Mouse (Mus musculus) kidney, embryonic 16.5 days (tissue): ENCODE data around the gene Heatr5b. TPM values are rescaled to one million over a fixed set of nuclear protein-coding genes. Genes with fewer than 3 reads are reported as not detected.
A peak's percentile ranks its signal among the peaks of the same experiment; 100 is the strongest.

Source experiments
- ATAC-seq: fragments of 200-750 bp; cut with Nextera tagmentation; 2 replicates; pipeline ENCODE4 v1.8.0; 2017; ENCODE audit warnings: moderate TSS enrichment; ENCODE audit not compliant: low FRiP score, low TSS enrichment
- H3K27ac ChIP-seq: fragments of 300-500 bp; sonication (generic); 2 replicates; pipeline ENCODE4 v1.5.1; 2014; ENCODE audit warnings: low read length
- H3K27me3 ChIP-seq: fragments of 300-500 bp; sonication (generic); 2 replicates; pipeline ENCODE4 v1.6.1; 2014; ENCODE audit warnings: low read length, control low read depth, mixed read lengths; ENCODE audit not compliant: insufficient read depth
- H3K36me3 ChIP-seq: fragments of 300-500 bp; sonication (generic); 2 replicates; pipeline ENCODE4 v1.6.1; 2014; ENCODE audit warnings: low read length, control low read depth, mixed read lengths; ENCODE audit not compliant: insufficient read depth
- H3K4me1 ChIP-seq: fragments of 300-500 bp; sonication (generic); 2 replicates; pipeline ENCODE4 v1.6.1; 2014; ENCODE audit warnings: low read length, control low read depth, mixed read lengths; ENCODE audit not compliant: insufficient read depth
- H3K4me2 ChIP-seq: fragments of 300-500 bp; sonication (generic); replicated peaks from 2 replicates; pipeline ENCODE4 v1.6.1; 2014; ENCODE audit warnings: low read depth, low read length
- H3K4me3 ChIP-seq: fragments of 300-500 bp; sonication (generic); 2 replicates; pipeline ENCODE4 v1.5.1; 2014; ENCODE audit warnings: mild to moderate bottlenecking, low read length
- H3K9ac ChIP-seq: fragments of 300-500 bp; sonication (generic); replicated peaks from 2 replicates; pipeline ENCODE4 v1.6.1; 2014; ENCODE audit warnings: low read length
- H3K9me3 ChIP-seq: fragments of 300-500 bp; sonication (generic); 2 replicates; pipeline ENCODE4 v1.6.1; 2016; ENCODE audit warnings: low read length, control low read depth
- WGBS: fragments of 180-500 bp; shearing (Covaris S2); extraction: QIAGEN DNeasy Blood & Tissue Kit; methylation state at CpG from one replicate; pipeline ENCODE4 v1.1.7; 2014; 5-methylcytosine and 5-hydroxymethylcytosine counted together
- polyA plus RNA-seq: library from polyadenylated mRNA; unstranded; fragments of >200 nt; fragmentation: Nextera tagmentation; extraction: Ambion mirVana; gene quantifications from 2 replicates; pipeline ENCODE4 v1.2.1, GENCODE M21; 2015

Heatr5b gene
- polyA plus RNA-seq, 1 experiment from 2014 or later = 13.0 TPM

GRCm38 (mm10) chr17:78737771-78738170 lies 97.4 kb downstream of the Heatr5b start:
- no peak for ATAC-seq
- H3K4me2 ChIP-seq = no peak overlapping the region
- no peak overlapping the region for H3K9ac ChIP-seq
- 42% methylated on average over 2 of the region's 2 CpGs for whole genome bisulfite sequencing
- no peaks in the 10 kb centered on the region for H3K27me3 ChIP-seq
- H3K4me3 ChIP-seq = no peak overlapping the region
- H3K27ac ChIP-seq = no peak overlapping the region
- peaks cover 16% of the 10 kb centered on the region for H3K4me1 ChIP-seq
- H3K9me3 ChIP-seq = no peaks in the 10 kb centered on the region
- no peaks in the 10 kb centered on the region for H3K36me3 ChIP-seq

- peak within 1 kb of the TSS; percentile 92 for H3K9ac ChIP-seq
- no peaks in the 10 kb centered on the region for H3K9me3 ChIP-seq
- 26% methylated on average over 4 of the region's 4 CpGs for WGBS
- peak within 1 kb of the TSS; percentile 96 for H3K27ac ChIP-seq
- H3K27me3 ChIP-seq = no peaks in the 10 kb centered on the region
- no peak for ATAC-seq
- H3K4me1 ChIP-seq = peaks cover 17% of the 10 kb centered on the region
- H3K36me3 ChIP-seq = no peaks in the 10 kb centered on the region
- peak within 1 kb of the TSS; percentile 86 for H3K4me2 ChIP-seq
- peak within 1 kb of the TSS; percentile 97 for H3K4me3 ChIP-seq
Observed at GRCm38 (mm10) chr17:78737096-78737495, 98.1 kb downstream of the Heatr5b start, which contains the start of gene Strn. Gene Strn (minus strand): TSS chr17:78737196.

- peak overlapping the region; percentile 97 for H3K4me3 ChIP-seq
- peaks cover 18% of the 10 kb centered on the region for H3K4me1 ChIP-seq
- H3K36me3 ChIP-seq = no peaks in the 10 kb centered on the region
- H3K9ac ChIP-seq = peak overlapping the region; percentile 92
- peak overlapping the region; percentile 86 for H3K4me2 ChIP-seq
- peak; percentile 99 for ATAC-seq
- no peaks in the 10 kb centered on the region for H3K9me3 ChIP-seq
- H3K27ac ChIP-seq = peak overlapping the region; percentile 96
- WGBS = under 1% methylated on average over 50 of the region's 60 CpGs
- no peaks in the 10 kb centered on the region for H3K27me3 ChIP-seq
Observed at GRCm38 (mm10) chr17:78736473-78736988, 98.6 kb downstream of the Heatr5b start.

GRCm38 (mm10) chr17:78735731-78736472 lies 99.3 kb downstream of the Heatr5b start:
- ATAC-seq = peak; percentile 88

GRCm38 (mm10) chr17:78734806-78735205 lies 100.4 kb downstream of the Heatr5b start:
- H3K27me3 ChIP-seq = no peaks in the 10 kb centered on the region
- 81% methylated on average over 10 of the region's 10 CpGs for WGBS

More at GRCm38 (mm10) chr17:78735731-78736472, 99.3 kb downstream of the Heatr5b start:
- Histone ChIP-seq H3K9me3 (no peaks in the 10 kb centered on the region), H3K27ac (peak overlapping the region; percentile 96), H3K4me3 (peak overlapping the region; percentile 97), H3K4me2 (peak overlapping the region; percentile 86), H3K27me3 (no peaks in the 10 kb centered on the region), H3K4me1 (peaks cover 18% of the 10 kb centered on the region), H3K36me3 (no peaks in the 10 kb centered on the region), H3K9ac (peak overlapping the region; percentile 92)
- under 1% methylated on average over 35 of the region's 39 CpGs for WGBS

GRCm38 (mm10) chr17:78732056-78732455 lies 103.1 kb downstream of the Heatr5b start:
- WGBS = 93% methylated on average over 1 of the region's 1 CpGs
- ATAC-seq = no peak
- Histone ChIP-seq H3K9me3 (no peaks in the 10 kb centered on the region), H3K27ac (no peak overlapping the region), H3K36me3 (no peaks in the 10 kb centered on the region), H3K27me3 (no peaks in the 10 kb centered on the region), H3K4me3 (no peak overlapping the region), H3K4me1 (peaks cover 16% of the 10 kb centered on the region), H3K9ac (no peak overlapping the region), H3K4me2 (no peak overlapping the region)

More at GRCm38 (mm10) chr17:78734806-78735205, 100.4 kb downstream of the Heatr5b start:
- peak overlapping the region; percentile 86 for H3K4me2 ChIP-seq
- H3K9me3 ChIP-seq = no peaks in the 10 kb centered on the region
- no peak for ATAC-seq
- H3K9ac ChIP-seq = no peak overlapping the region
- H3K27ac ChIP-seq = no peak overlapping the region
- peak overlapping the region; percentile 97 for H3K4me3 ChIP-seq
- H3K4me1 ChIP-seq = peaks cover 18% of the 10 kb centered on the region
- no peaks in the 10 kb centered on the region for H3K36me3 ChIP-seq

- ATAC-seq = peak; percentile 84
- Histone ChIP-seq H3K4me2 (peak overlapping the region; percentile 13), H3K9ac (no peak overlapping the region), H3K9me3 (no peaks in the 10 kb centered on the region; the same call in 1 of the 2 replicates), H3K4me3 (no peak overlapping the region), H3K27ac (peak overlapping the region; percentile 29; the same call in 1 of the 2 replicates), H3K4me1 (peaks cover 14% of the 10 kb centered on the region), H3K36me3 (no peaks in the 10 kb centered on the region), H3K27me3 (no peaks in the 10 kb centered on the region)
- 54% methylated on average over 14 of the region's 14 CpGs for WGBS
Observed at GRCm38 (mm10) chr17:78726746-78727449, 108.3 kb downstream of the Heatr5b start.

GRCm38 (mm10) chr17:78724461-78725055 lies 110.6 kb downstream of the Heatr5b start:
- no peak for ATAC-seq

GRCm38 (mm10) chr17:78721690-78722089 lies 113.5 kb downstream of the Heatr5b start:
- H3K36me3 ChIP-seq = peaks cover 7% of the 10 kb centered on the region
- H3K4me2 ChIP-seq = no peak overlapping the region
- 80% methylated on average over 7 of the region's 7 CpGs for WGBS
- ATAC-seq = no peak
- H3K4me1 ChIP-seq = peaks cover 8% of the 10 kb centered on the region
- H3K27ac ChIP-seq = no peak overlapping the region
- H3K4me3 ChIP-seq = no peak overlapping the region
- H3K9me3 ChIP-seq = peaks cover 6% of the 10 kb centered on the region; the same call in 1 of the 2 replicates
- H3K27me3 ChIP-seq = no peaks in the 10 kb centered on the region
- H3K9ac ChIP-seq = no peak overlapping the region

More at GRCm38 (mm10) chr17:78724461-78725055, 110.6 kb downstream of the Heatr5b start:
- WGBS = 43% methylated on average over 6 of the region's 6 CpGs
- Histone ChIP-seq H3K9me3 (no peaks in the 10 kb centered on the region; the same call in 1 of the 2 replicates), H3K4me2 (no peak overlapping the region), H3K9ac (no peak overlapping the region), H3K27me3 (no peaks in the 10 kb centered on the region), H3K4me3 (no peak overlapping the region), H3K36me3 (no peaks in the 10 kb centered on the region), H3K4me1 (peaks cover 14% of the 10 kb centered on the region), H3K27ac (peak overlapping the region; percentile 58; the same call in 1 of the 2 replicates)
